Mouse (Mus musculus) liver, embryonic 14.5 days (tissue): ENCODE measurements at regions not wholly inside any gene's neighbourhood (a gene's known extent, or its start where the extent isn't known, plus 50 kb on each side); places are given as distances from the start of the nearest gene placed in this dataset.

Source experiments
- CTCF ChIP-seq: IDR thresholded peaks from 2 replicates; pipeline ENCODE4 v1.5.1; 2016; ENCODE audit warnings: antibody characterized with exemption, low read depth, control low read depth
- EP300 ChIP-seq: IDR thresholded peaks from 2 replicates; pipeline ENCODE4 v1.6.1; 2016; ENCODE audit warnings: antibody characterized with exemption, low read depth

- TF ChIP-seq CTCF (no peak), EP300 (no peak)
Observed at GRCm38 (mm10) chr13:44312237-44312636, 417.0 kb upstream of the Jarid2 start.
